Mouse (Mus musculus): ENCODE results near the gene Olfr951. TPM values are rescaled to one million over a fixed set of nuclear protein-coding genes. Genes with fewer than 3 reads are reported as not detected.

Gene Olfr951
- total RNA-seq (2015; ENCODE audit: low replicate concordance) (not detected in 2 replicates), total RNA-seq (2017; ENCODE audit: low replicate concordance) (not detected in 2 replicates)

DNA sequence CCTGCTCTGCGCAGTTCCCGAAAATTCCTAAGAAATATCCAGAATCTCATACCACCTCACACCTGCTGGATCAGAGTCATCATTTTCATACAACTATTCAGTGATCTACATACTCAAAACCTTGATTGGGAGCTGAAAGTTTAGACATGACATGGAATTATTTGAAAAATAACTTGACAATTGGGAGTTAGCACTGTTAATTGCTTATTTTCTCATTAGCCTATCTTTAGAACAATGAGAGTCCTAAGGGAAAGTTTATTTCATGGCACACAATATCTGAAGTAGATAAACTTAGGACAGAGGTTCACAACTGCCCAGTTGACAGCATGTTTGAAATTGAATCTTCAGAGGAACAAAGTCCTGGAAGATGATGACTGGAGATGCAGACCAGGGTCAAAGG is at the start of gene Olfr951:
TSS of gene Olfr951 (plus strand) at position 301 of the 400 bp plus-strand sequence.
- no peak for ATAC-seq (replicated peaks; ENCODE audit: low FRiP score, poor library complexity, severe bottlenecking)

- no peak for ATAC-seq (replicated peaks; ENCODE audit: low FRiP score, poor library complexity, severe bottlenecking)
Observed at GRCm38 (mm10) chr9:39427048-39427447, 39.8 kb downstream of the Olfr951 start, which contains the start of gene Olfr952. TSS of gene Olfr952 (minus strand) at chr9:39427148.

Other genes with a start within 250 kb of the Olfr951 start
- not detected in 2 replicates for gene Olfr943, start 221.1 kb upstream of the Olfr951 start, total RNA-seq (2015; ENCODE audit: low replicate concordance)
- gene Olfr943, start 221.1 kb upstream of the Olfr951 start, total RNA-seq (2017; ENCODE audit: low replicate concordance), result under 0.01 TPM in 1 of 2 replicates, not detected in the other
- gene Olfr944, start 185.5 kb upstream of the Olfr951 start, total RNA-seq (2015; ENCODE audit: low replicate concordance), result not detected in 2 replicates
- not detected in 2 replicates for gene Olfr944, start 185.5 kb upstream of the Olfr951 start, total RNA-seq (2017; ENCODE audit: low replicate concordance)
- gene Olfr1537, start 137.4 kb upstream of the Olfr951 start, total RNA-seq (2015; ENCODE audit: low replicate concordance), result not detected in 2 replicates
- gene Olfr1537, start 137.4 kb upstream of the Olfr951 start, total RNA-seq (2017; ENCODE audit: low replicate concordance), result not detected in 2 replicates
- gene Olfr945, start 110.6 kb upstream of the Olfr951 start, total RNA-seq (2015; ENCODE audit: low replicate concordance), result not detected in 2 replicates
- gene Olfr945, start 110.6 kb upstream of the Olfr951 start, total RNA-seq (2017; ENCODE audit: low replicate concordance), result not detected in 2 replicates
- gene Olfr948, start 61.4 kb upstream of the Olfr951 start, total RNA-seq (2015; ENCODE audit: low replicate concordance), result not detected in 2 replicates
- not detected in 2 replicates for gene Olfr948, start 61.4 kb upstream of the Olfr951 start, total RNA-seq (2017; ENCODE audit: low replicate concordance)
- gene Olfr952, start 39.7 kb downstream of the Olfr951 start, total RNA-seq (2015; ENCODE audit: low replicate concordance), result not detected in 2 replicates
- gene Olfr952, start 39.7 kb downstream of the Olfr951 start, total RNA-seq (2017; ENCODE audit: low replicate concordance), result not detected in 2 replicates
- gene Olfr954, start 69.3 kb downstream of the Olfr951 start, total RNA-seq (2015; ENCODE audit: low replicate concordance), result not detected in 2 replicates
- 0.70 TPM in 1 of 2 replicates, not detected in the other for gene Olfr954, start 69.3 kb downstream of the Olfr951 start, total RNA-seq (2017; ENCODE audit: low replicate concordance)
- not detected in 2 replicates for gene Olfr955, start 84.5 kb downstream of the Olfr951 start, total RNA-seq (2015; ENCODE audit: low replicate concordance)
- gene Olfr955, start 84.5 kb downstream of the Olfr951 start, total RNA-seq (2017; ENCODE audit: low replicate concordance), result not detected in 2 replicates
- not detected in 2 replicates for gene Olfr44, start 106.6 kb downstream of the Olfr951 start, total RNA-seq (2015; ENCODE audit: low replicate concordance)
- not detected in 2 replicates for gene Olfr44, start 106.6 kb downstream of the Olfr951 start, total RNA-seq (2017; ENCODE audit: low replicate concordance)
- not detected in 2 replicates for gene Olfr957, start 128.4 kb downstream of the Olfr951 start, total RNA-seq (2015; ENCODE audit: low replicate concordance)
- gene Olfr957, start 128.4 kb downstream of the Olfr951 start, total RNA-seq (2017; ENCODE audit: low replicate concordance), result not detected in 2 replicates
- not detected in 2 replicates for gene Olfr958, start 166.6 kb downstream of the Olfr951 start, total RNA-seq (2015; ENCODE audit: low replicate concordance)
- gene Olfr958, start 166.6 kb downstream of the Olfr951 start, total RNA-seq (2017; ENCODE audit: low replicate concordance), result not detected in 2 replicates
- gene Olfr959, start 188.2 kb downstream of the Olfr951 start, total RNA-seq (2015; ENCODE audit: low replicate concordance), result not detected in 2 replicates
- not detected in 2 replicates for gene Olfr959, start 188.2 kb downstream of the Olfr951 start, total RNA-seq (2017; ENCODE audit: low replicate concordance)
- gene AW551984, start 217.0 kb downstream of the Olfr951 start, total RNA-seq (2015; ENCODE audit: low replicate concordance), result not detected in 2 replicates
- gene AW551984, start 217.0 kb downstream of the Olfr951 start, total RNA-seq (2017; ENCODE audit: low replicate concordance), result not detected in 2 replicates
- not detected in 2 replicates for gene Olfr148, start 223.2 kb downstream of the Olfr951 start, total RNA-seq (2015; ENCODE audit: low replicate concordance)
- not detected in 2 replicates for gene Olfr148, start 223.2 kb downstream of the Olfr951 start, total RNA-seq (2017; ENCODE audit: low replicate concordance)
- not detected in 2 replicates for gene Olfr960, start 234.0 kb downstream of the Olfr951 start, total RNA-seq (2015; ENCODE audit: low replicate concordance)
- not detected in 2 replicates for gene Olfr960, start 234.0 kb downstream of the Olfr951 start, total RNA-seq (2017; ENCODE audit: low replicate concordance)

Data from erythroblast, adult 5-6 weeks (primary cell).